Mouse (Mus musculus) lung, adult 2 months (tissue): Measurements from ENCODE around the gene Hoxa1. TPM values are rescaled to one million over a fixed set of nuclear protein-coding genes. Genes with fewer than 3 reads are reported as not detected.

Source experiments
- DNase-seq: peaks from one replicate; pipeline ENCODE4 v3.0.0; 2022
- H3K4me1 ChIP-seq: fragments of 200-500 bp; 2 replicates; pipeline ENCODE4 v1.6.1; 2011; ENCODE audit warnings: low read length; ENCODE audit not compliant: control insufficient read depth, insufficient read depth
- H3K4me3 ChIP-seq: fragments of 200-500 bp; replicated peaks from 2 replicates; pipeline ENCODE3; 2011; ENCODE audit warnings: low read depth, mild to moderate bottlenecking, control low read depth, low read length; ENCODE audit errors: extremely low read depth
- CTCF ChIP-seq: fragments of 200-500 bp; IDR thresholded peaks from 2 replicates; pipeline ENCODE4 v1.5.1; 2011; ENCODE audit warnings: mild to moderate bottlenecking, low read length, control low read depth; ENCODE audit not compliant: insufficient read depth
- POLR2A ChIP-seq: fragments of 200-500 bp; IDR thresholded peaks from 2 replicates; pipeline ENCODE4 v1.6.1; 2011; ENCODE audit warnings: low read depth, mild to moderate bottlenecking, control low read depth, low read length, borderline replicate concordance; ENCODE audit errors: extremely low read depth
- whole genome bisulfite sequencing: fragments of 180-500 bp; shearing (Covaris S2); methylation state at CpG from one replicate; pipeline ENCODE4 v1.1.7; 2018; 5-methylcytosine and 5-hydroxymethylcytosine counted together
- polyA plus RNA-seq: library from polyadenylated mRNA; depleted of rRNA; stranded (reverse); fragments of >200 nt; gene quantifications from 2 replicates; pipeline ENCODE4 v1.2.3, GENCODE M21; 2012; rRNA removed

Gene Hoxa1
- polyA plus RNA-seq, 1 experiment, result 1.9 TPM

GRCm38 (mm10) chr6:52121173-52121572 lies 36.9 kb downstream of the Hoxa1 start:
- 62% methylated on average over 3 of the region's 3 CpGs for WGBS
- DNase-seq, result no peak

DNA sequence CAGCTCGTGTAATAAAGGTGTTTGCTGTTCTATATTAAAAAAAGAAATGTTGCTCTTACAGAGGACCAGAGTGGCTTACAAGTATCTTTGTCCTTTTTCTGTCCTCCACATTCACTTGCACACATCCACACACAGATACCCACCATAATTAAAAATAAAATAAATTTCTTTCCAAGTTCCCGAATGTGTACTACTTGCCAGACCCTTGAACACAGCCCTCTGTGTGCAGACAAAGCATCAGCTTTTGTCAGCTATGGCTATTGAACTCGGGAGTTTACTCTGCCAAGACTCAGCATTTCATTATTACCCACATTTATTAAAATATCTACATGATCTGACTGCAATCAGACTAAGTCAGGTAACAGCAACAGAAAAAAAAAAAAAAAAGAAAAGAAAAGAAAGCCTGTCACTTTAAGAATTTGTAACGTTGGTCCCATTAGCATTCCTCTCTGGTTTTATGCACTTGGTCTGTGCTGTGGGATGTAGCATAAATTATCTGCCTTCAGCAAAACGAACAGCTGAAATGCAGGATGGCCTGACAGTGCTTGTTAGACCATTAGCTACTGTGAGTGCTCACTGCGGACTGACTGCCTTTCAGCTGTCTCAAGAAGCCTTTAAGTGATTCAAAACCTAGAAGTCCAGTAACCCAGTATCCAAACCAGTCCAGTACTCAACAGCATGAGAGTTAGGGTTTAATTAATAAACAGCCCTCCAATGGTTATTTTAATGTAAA lies 39.0 kb downstream of the Hoxa1 start:
- H3K4me1 ChIP-seq, result no peaks in the 10 kb centered on the region
- no peak overlapping the region for H3K4me3 ChIP-seq
- TF ChIP-seq POLR2A (no peak), CTCF (no peak)
- 51% methylated on average over 6 of the region's 6 CpGs for WGBS
- DNase-seq, result no peak

More at GRCm38 (mm10) chr6:52121173-52121572, 36.9 kb downstream of the Hoxa1 start:
- no peak for TF ChIP-seq CTCF
- TF ChIP-seq POLR2A, result no peak
- Histone ChIP-seq H3K4me3 (no peak overlapping the region), H3K4me1 (no peaks in the 10 kb centered on the region)

- no peaks in the 10 kb centered on the region for H3K4me1 ChIP-seq
- no peak overlapping the region for H3K4me3 ChIP-seq
- 47% methylated on average over 5 of the region's 5 CpGs for WGBS
- no peak for DNase-seq
- TF ChIP-seq CTCF (no peak), POLR2A (no peak)
Measured at GRCm38 (mm10) chr6:52115899-52116298, 42.2 kb downstream of the Hoxa1 start.

GRCm38 (mm10) chr6:52111846-52112245 lies 46.3 kb downstream of the Hoxa1 start:
- DNase-seq, result no peak
- TF ChIP-seq CTCF (no peak), POLR2A (no peak)
- 55% methylated on average over 4 of the region's 4 CpGs for WGBS
- Histone ChIP-seq H3K4me1 (no peaks in the 10 kb centered on the region), H3K4me3 (no peak overlapping the region)

GRCm38 (mm10) chr6:52107400-52107799 lies 50.7 kb downstream of the Hoxa1 start:
- no peaks in the 10 kb centered on the region for H3K4me1 ChIP-seq
- WGBS, result 85% methylated on average over 3 of the region's 3 CpGs
- no peak for DNase-seq
- no peak for TF ChIP-seq CTCF
- no peak for TF ChIP-seq POLR2A
- H3K4me3 ChIP-seq, result no peak overlapping the region

- DNase-seq, result no peak
- Histone ChIP-seq H3K4me3 (no peak overlapping the region), H3K4me1 (no peaks in the 10 kb centered on the region)
- 58% methylated on average over 3 of the region's 3 CpGs for WGBS
- TF ChIP-seq CTCF (no peak), POLR2A (no peak)
Measured at GRCm38 (mm10) chr6:52106716-52107115, 51.4 kb downstream of the Hoxa1 start.

DNA sequence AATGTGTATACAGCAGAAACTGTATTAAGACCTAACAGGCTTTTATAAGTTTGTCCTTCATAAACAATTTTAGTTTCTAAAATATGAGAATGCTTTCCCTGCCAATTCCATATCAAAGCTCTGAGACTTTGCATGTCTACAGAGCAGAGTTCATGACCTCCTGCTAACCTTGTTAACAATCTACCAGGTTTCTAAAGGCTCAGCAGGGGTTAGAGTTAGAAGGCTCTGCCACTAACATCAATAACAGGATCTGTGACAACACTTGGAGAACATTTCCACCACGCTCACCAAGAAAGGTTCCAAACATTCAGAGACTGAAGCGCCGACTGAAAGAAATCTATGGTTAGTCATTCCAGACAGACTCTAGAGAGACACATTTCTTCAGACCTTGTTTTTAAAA lies 51.9 kb downstream of the Hoxa1 start:
- DNase-seq, result no peak
- WGBS, result 57% methylated on average over 3 of the region's 3 CpGs
- Histone ChIP-seq H3K4me1 (no peaks in the 10 kb centered on the region), H3K4me3 (no peak overlapping the region)
- no peak for TF ChIP-seq POLR2A

Other genes starting within 250 kb of the Hoxa1 start
- 13.7 and 25.4 TPM in 2 replicates for gene Skap2, start 145.8 kb downstream of the Hoxa1 start, polyA plus RNA-seq
- 4.2 and 4.7 TPM in 2 replicates for gene Hoxa2, start 6.5 kb upstream of the Hoxa1 start, polyA plus RNA-seq
- gene 5730596B20Rik, start 19.2 kb upstream of the Hoxa1 start, polyA plus RNA-seq, result 0.26 and 0.31 TPM in 2 replicates
- 5.7 and 8.4 TPM in 2 replicates for gene Hoxa4, start 33.4 kb upstream of the Hoxa1 start, polyA plus RNA-seq
- 29.1 and 46.9 TPM in 2 replicates for gene Hoxa5, start 46.3 kb upstream of the Hoxa1 start, polyA plus RNA-seq
- gene Hoxa6, start 50.4 kb upstream of the Hoxa1 start, polyA plus RNA-seq, result 1.7 and 2.3 TPM in 2 replicates
- gene Hoxa3, start 55.0 kb upstream of the Hoxa1 start, polyA plus RNA-seq, result 12.8 and 13.4 TPM in 2 replicates
- 0.37 and 0.39 TPM in 2 replicates for gene Gm28308, start 55.0 kb upstream of the Hoxa1 start, polyA plus RNA-seq
- gene Hoxa7, start 63.5 kb upstream of the Hoxa1 start, polyA plus RNA-seq, result 6.6 and 8.3 TPM in 2 replicates
- 0.23 TPM in 1 of 2 replicates, not detected in the other for gene Hoxa9, start 72.8 kb upstream of the Hoxa1 start, polyA plus RNA-seq
- gene Hoxa10, start 82.5 kb upstream of the Hoxa1 start, polyA plus RNA-seq, result 0.23 TPM in 1 of 2 replicates, not detected in the other
- not detected in 2 replicates for gene Hoxa11, start 87.5 kb upstream of the Hoxa1 start, polyA plus RNA-seq
- 0.22 TPM in 1 of 2 replicates, not detected in the other for gene Hoxa13, start 102.6 kb upstream of the Hoxa1 start, polyA plus RNA-seq
- 0.05 TPM in 1 of 2 replicates, not detected in the other for gene Evx1, start 155.2 kb upstream of the Hoxa1 start, polyA plus RNA-seq